Mouse (Mus musculus) yolk sac, embryonic 10.5 days (tissue): ENCODE measurements at regions not wholly inside any gene's neighbourhood (a gene's known extent, or its start where the extent isn't known, plus 50 kb on each side); places are given as distances from the start of the nearest gene placed in this dataset.
A peak's percentile ranks its signal among the peaks of the same experiment; 100 is the strongest.

Experiments
- DNase-seq: peaks from one replicate; pipeline ENCODE4 v3.0.0-alpha.2; 2017; ENCODE audit warnings: low spot score

- DNase-seq: no peak
Observed at GRCm38 (mm10) chr5:33548800-33549199, 80.6 kb downstream of the Fam53a start.

GRCm38 (mm10) chr5:33543372-33543771 lies 86.1 kb downstream of the Fam53a start:
- peak; percentile 10 for DNase-seq

- DNase-seq: no peak
Observed at GRCm38 (mm10) chr5:33542643-33543042, 86.8 kb downstream of the Fam53a start.

DNA sequence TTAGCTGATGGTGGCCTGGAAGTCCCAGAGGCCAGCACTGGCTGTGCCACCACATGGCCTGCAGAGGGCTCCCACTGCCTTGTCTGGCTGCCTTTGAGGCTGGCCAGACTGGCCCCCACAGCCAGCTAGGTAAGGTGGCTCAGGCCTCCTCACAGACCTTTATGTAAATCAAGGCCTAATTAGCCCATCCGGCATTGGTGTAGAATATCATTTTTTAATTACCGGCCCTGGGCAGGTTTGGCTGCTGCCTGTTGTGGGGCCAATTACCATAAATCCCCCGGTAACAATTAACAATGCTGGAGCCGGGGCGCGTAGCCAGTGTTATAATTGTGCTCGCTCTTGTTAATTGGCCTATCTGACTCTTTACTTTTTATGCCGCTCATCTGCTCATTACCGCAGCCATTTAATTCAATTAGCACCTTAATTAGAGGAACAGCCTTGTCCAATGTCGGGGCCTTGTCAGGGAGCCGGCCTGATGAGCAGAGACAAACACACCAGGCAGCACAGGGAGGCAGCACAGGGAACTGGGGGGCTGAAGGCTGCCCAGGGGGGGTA lies 87.4 kb downstream of the Fam53a start:
- no peak for DNase-seq

- DNase-seq: no peak
Observed at GRCm38 (mm10) chr5:33540259-33540658, 89.2 kb downstream of the Fam53a start.

DNA sequence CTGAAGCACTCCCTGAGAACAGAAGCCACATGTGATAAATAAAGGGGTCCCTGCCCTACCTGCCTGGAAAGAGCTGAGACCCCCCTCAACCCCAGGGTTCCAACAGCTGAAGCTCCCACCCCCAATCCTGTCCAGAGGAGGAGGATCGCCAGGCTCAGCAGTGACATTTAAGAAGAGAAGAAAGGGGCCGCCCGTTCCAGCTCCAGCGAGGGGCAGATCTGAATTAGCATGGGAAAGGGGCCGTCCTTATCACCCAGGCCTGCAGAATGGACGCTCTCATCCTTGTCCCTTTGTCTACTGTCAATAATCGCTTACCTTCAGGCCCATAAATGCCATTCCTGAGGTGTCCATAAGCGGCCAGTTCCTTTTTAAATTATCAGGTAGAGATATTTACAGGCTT lies 92.0 kb downstream of the Fam53a start:
- DNase-seq: no peak

- DNase-seq: no peak
Observed at GRCm38 (mm10) chr5:33537017-33537416, 92.4 kb downstream of the Fam53a start.

- DNase-seq: no peak
Observed at GRCm38 (mm10) chr5:33536261-33536660, 93.2 kb downstream of the Fam53a start.

- peak; percentile 54 for DNase-seq
Observed at GRCm38 (mm10) chr5:33535145-33536010, 94.1 kb downstream of the Fam53a start.

DNA sequence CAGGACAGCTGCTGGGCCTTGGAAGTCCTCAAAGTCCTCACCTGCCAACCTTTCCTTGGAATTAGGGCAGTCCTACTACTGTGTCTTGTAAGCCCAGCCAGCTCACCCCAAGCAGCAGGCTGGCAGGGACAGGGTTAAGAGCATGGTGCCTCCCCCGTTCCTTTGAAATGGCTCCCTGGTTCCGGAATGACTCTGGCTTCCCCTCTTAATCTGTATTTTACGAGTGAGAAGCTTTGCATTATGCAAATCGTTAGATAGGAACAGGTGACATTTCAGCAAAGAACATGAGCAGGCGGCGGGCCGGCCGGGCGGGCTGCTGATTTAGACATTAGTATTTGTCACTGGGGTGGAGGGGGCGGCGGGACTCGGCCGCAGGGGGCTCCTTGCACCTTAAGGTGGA lies 95.1 kb downstream of the Fam53a start:
- no peak for DNase-seq

GRCm38 (mm10) chr5:33533185-33533584 lies 96.2 kb downstream of the Fam53a start:
- DNase-seq: no peak

GRCm38 (mm10) chr5:33531263-33531662 lies 97.5 kb upstream of the Nkx1-1 start:
- no peak for DNase-seq

DNA sequence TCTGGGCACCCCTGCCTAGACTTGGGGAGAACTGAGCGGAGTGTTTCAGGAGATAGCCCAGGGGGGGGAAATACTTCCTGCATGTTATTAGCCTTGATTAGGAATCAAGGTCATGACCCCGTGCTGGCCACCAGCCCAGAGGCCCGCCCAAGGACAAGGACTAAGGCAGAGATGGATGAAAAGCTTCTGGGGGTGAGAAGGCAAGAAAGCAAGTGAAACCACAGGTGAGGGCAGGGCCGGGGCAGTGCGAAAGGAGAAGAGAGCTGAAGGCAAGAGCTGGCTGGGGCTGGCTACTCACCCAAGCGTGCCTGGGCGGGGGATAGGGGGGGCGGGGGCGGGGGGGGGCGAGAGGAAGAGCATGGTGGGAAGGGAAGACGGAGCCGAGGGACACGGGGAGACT lies 96.0 kb upstream of the Nkx1-1 start:
- no peak for DNase-seq

DNA sequence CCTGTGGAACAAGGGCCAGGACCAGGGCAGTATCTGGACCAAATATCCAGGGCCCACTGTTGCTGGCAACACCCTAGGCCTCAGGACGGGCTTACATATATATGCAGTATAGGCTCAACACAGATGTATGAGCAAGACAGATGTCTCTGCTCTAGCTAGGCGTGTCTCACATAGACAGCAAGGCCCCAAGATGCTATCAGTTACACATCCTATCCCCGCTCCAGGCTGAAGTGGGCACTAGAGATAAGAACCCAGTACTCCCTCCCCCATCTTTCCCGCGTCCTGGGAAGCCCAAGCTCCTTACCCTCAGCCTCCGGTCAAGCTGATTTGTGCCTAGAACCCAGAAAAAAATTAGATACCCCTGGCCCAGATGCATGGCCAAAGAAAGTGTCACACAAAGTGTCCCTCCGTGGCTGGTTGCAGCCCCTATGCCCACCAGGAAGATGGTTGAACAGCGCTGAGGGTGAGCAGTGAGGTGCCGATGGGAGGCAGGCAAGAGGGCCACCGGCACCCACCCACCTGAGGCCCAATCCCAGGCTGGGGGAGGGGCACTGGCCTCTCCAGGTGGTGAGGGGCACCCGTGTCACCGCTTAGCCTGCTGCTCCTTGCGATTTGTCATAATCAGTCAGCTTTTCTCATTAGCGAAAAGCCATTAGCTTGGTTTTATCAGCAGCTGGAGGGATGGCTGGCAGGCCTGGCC lies 95.3 kb upstream of the Nkx1-1 start:
- no peak for DNase-seq

DNA sequence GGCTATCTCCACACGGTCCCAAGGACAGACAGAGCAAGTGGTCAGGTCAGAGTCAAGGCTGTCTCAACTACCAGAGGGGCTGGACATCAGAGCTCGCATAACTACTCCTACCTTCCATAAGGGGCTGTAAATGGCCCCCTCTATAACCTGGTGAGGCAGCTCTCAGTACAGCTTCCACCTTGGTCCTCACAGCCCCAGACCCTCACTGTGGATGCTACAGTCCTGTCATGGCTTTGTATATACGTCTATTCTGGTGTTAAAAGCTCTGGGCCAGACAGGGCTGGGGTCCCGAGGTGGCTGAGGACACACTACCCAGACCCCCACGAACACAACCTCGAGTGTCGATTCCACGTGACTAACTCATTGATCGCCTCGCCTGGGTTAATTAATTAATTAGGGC lies 94.0 kb upstream of the Nkx1-1 start:
- DNase-seq: no peak

- DNase-seq: no peak
Observed at GRCm38 (mm10) chr5:33527316-33527715, 93.5 kb upstream of the Nkx1-1 start.

GRCm38 (mm10) chr5:33521951-33522742 lies 88.4 kb upstream of the Nkx1-1 start:
- DNase-seq: no peak

GRCm38 (mm10) chr5:33520856-33521255 lies 87.1 kb upstream of the Nkx1-1 start:
- DNase-seq: no peak

- no peak for DNase-seq
Observed at GRCm38 (mm10) chr5:33519394-33519793, 85.6 kb upstream of the Nkx1-1 start.

- DNase-seq: no peak
Observed at GRCm38 (mm10) chr5:33518860-33519259, 85.1 kb upstream of the Nkx1-1 start.

GRCm38 (mm10) chr5:33517625-33518024 lies 83.8 kb upstream of the Nkx1-1 start:
- DNase-seq: no peak

DNA sequence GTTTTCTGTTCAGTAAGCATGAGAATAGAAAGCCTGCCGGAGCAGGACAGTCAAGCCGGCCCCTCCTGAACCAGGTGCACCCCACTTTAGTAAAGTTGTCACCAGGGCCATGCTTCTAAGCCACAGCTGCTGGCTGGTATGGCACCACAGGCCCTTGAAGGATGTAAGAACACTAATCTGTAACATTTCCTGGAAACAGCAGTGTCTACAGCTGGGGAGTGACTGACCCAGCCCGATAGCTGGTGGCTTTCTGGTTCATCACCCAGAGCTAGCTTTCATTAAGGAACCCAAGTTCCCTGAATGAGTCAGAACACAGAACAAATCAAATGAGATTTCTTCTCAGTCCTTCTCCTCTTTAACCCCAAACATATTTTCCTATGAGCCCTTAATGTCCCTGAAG lies 82.4 kb upstream of the Nkx1-1 start:
- DNase-seq: no peak
